Mouse (Mus musculus) myocyte (in vitro differentiated cells): ENCODE results near the gene Tmem144.

Experiments used
- MYOD1 ChIP-seq, 3 experiments: IDR thresholded peaks; one replicate each; pipeline ENCODE4 v1.6.1; 2011; ENCODE audit warnings: control low read depth in 2 of 3, low read depth in 2 of 3, mild to moderate bottlenecking in 2 of 3, moderate library complexity in 1 of 3; ENCODE audit not compliant: insufficient read length in 2 of 3, control insufficient read depth in 1 of 3
- POLR2A ChIP-seq: IDR thresholded peaks from one replicate; pipeline ENCODE4 v1.6.1; 2011; ENCODE audit warnings: low read depth, mild to moderate bottlenecking, control low read depth, moderate library complexity; ENCODE audit not compliant: insufficient read length
- TCF12 ChIP-seq: IDR thresholded peaks from one replicate; pipeline ENCODE4 v1.6.1; 2011; ENCODE audit warnings: mild to moderate bottlenecking, control low read depth; ENCODE audit not compliant: poor library complexity, insufficient read depth, severe bottlenecking

- no peak for TF ChIP-seq MYOD1 (IDR thresholded peaks at IDR 0.05; ENCODE audit: control insufficient read depth in 1 of 3, insufficient read length in 2 of 3, low read depth in 2 of 3)
- TF ChIP-seq POLR2A: no peak
- TF ChIP-seq TCF12: no peak
Measured at GRCm38 (mm10) chr3:79852108-79852507, 465 bp downstream of the Tmem144 start.
